8 mouse cellular contexts compared by ENCODE assay signal in the genomic region with DNA sequence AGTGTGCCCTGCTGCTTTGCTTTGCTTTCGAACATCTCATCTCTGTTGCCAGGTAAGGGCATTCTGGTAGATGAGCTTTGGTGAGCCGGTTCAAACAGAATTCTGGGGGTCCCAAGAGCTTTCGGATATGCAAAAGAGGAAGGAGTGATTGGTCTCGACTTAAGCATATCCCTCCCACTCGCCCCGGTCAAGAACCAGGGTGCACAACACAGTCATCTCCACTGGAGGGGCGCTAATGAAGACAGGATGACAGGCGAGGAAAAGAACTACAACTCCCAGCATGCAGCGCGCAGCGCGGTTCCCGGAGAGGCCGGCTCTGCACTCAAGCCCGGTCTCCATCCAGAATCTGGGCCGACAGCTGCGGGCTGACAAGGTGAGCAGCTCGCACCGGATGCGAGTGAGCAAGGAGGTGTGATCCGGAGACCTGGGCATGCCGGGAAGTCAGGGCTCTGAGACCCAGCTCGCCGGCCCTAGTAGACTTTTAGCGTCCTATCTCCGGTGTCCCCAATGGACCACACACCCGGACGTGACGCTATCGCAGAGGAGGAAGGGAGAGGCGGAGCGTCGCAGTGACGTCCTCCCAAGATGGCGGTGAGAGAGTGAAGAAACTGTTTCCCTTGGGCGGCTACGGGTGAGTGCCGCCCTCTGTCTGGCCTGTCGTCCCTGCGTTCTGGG. TPM values are rescaled to one million over a fixed set of nuclear protein-coding genes. Genes with fewer than 3 reads are reported as not detected.
A peak's percentile ranks its signal among the peaks of the same experiment; 100 is the strongest.
DNase-seq lines count a peak whose midpoint lies in the region; ATAC-seq and TF ChIP-seq lines count a peak whose summit lies in the region.

TSS of gene Mynn (plus strand) at position 1 of the 675 bp plus-strand sequence.

- no peaks in the 10 kb centered on the region for H3K9me3 ChIP-seq in erythroblast, embryonic 14.5 days (ENCODE audit: control insufficient read depth, low read length)
- H3K9me3 ChIP-seq in heart, embryonic 11.5 days (replicated peaks; ENCODE audit: control insufficient read depth, low read length), result no peaks in the 10 kb centered on the region
- no peaks in the 10 kb centered on the region for H3K9me3 ChIP-seq in kidney, embryonic 16.5 days (ENCODE audit: low read length)

- peak within 1 kb of the TSS; percentile 95 for H3K9ac ChIP-seq in heart, embryonic 11.5 days (ENCODE audit: low read depth, low read length)
- H3K9ac ChIP-seq in kidney, embryonic 16.5 days (replicated peaks; ENCODE audit: low read length), result peak within 1 kb of the TSS; percentile 93
- H3K9ac ChIP-seq in liver, adult 2 months (ENCODE audit: low read depth, low read length), result peak within 1 kb of the TSS; percentile 93

- H3K79me3 ChIP-seq in C2C12 (ENCODE audit: low read depth), result peaks cover 12% of the 10 kb centered on the region

- peak within 1 kb of the TSS; percentile 65 for H3K4me3 ChIP-seq in C2C12 (ENCODE audit: insufficient read depth, poor library complexity, severe bottlenecking)
- peak within 1 kb of the TSS; percentile 94 for H3K4me3 ChIP-seq in erythroblast, embryonic 14.5 days (replicated peaks)
- H3K4me3 ChIP-seq in heart, embryonic 11.5 days (ENCODE audit: low read depth, low read length), result peak within 1 kb of the TSS; percentile 91
- peak within 1 kb of the TSS; percentile 78 for H3K4me3 ChIP-seq in kidney, embryonic 16.5 days (ENCODE audit: low read length)
- peak within 1 kb of the TSS; percentile 89 for H3K4me3 ChIP-seq in liver, adult 2 months (ENCODE audit: insufficient read depth, low read depth, low read length)
- H3K4me3 ChIP-seq in myocyte, result peak within 1 kb of the TSS; percentile 71

- H3K79me2 ChIP-seq in C2C12 (ENCODE audit: control insufficient read depth, insufficient read depth) (peaks cover 32% of the 10 kb centered on the region), myocyte (ENCODE audit: control insufficient read depth, insufficient read depth) (peaks cover 14% of the 10 kb centered on the region)
- peaks cover 6% of the 10 kb centered on the region; the same call in 1 of the 2 replicates for H3K79me2 ChIP-seq in liver, adult 2 months (ENCODE audit: control insufficient read depth, insufficient read depth, low read length)

- peak; percentile 90 for ATAC-seq in heart, embryonic 11.5 days (replicated peaks; ENCODE audit: insufficient number of reproducible peaks, low FRiP score, low TSS enrichment)
- peak; percentile 95 for ATAC-seq in kidney, embryonic 16.5 days (ENCODE audit: low FRiP score, low TSS enrichment)

- peak within 1 kb of the TSS; percentile 86 for H3ac ChIP-seq in C2C12 (ENCODE audit: control insufficient read depth, insufficient read length, low read depth)
- peak within 1 kb of the TSS; percentile 42 for H3ac ChIP-seq in myocyte (ENCODE audit: control insufficient read depth, insufficient read length)

- H3K36me3 ChIP-seq in C2C12 (ENCODE audit: control insufficient read depth, insufficient read depth), result peaks cover 32% of the 10 kb centered on the region
- H3K36me3 ChIP-seq in erythroblast, embryonic 14.5 days (ENCODE audit: control insufficient read depth), result peaks cover 28% of the 10 kb centered on the region
- peaks cover 6% of the 10 kb centered on the region; the same call in 1 of the 2 replicates for H3K36me3 ChIP-seq in heart, embryonic 11.5 days (ENCODE audit: control insufficient read depth, insufficient read depth, low read length)
- peaks cover 15% of the 10 kb centered on the region for H3K36me3 ChIP-seq in kidney, embryonic 16.5 days (ENCODE audit: insufficient read depth, low read length)
- peaks cover 5% of the 10 kb centered on the region; the same call in 1 of the 2 replicates for H3K36me3 ChIP-seq in liver, adult 2 months (ENCODE audit: control insufficient read depth, insufficient read depth, low read length)
- H3K36me3 ChIP-seq in myocyte (ENCODE audit: control insufficient read depth, insufficient read depth), result peaks cover 20% of the 10 kb centered on the region
- peaks cover 4% of the 10 kb centered on the region for H3K36me3 ChIP-seq in splenic B cell, adult 2 months (ENCODE audit: control insufficient read depth, insufficient read depth, low read length, poor library complexity, severe bottlenecking)

- TF ChIP-seq CTCF in C2C12 (IDR thresholded peaks at IDR 0.05; ENCODE audit: control insufficient read depth, insufficient read depth, insufficient read length), result no peak
- peak; percentile 51; the same call in 1 of the 2 replicates for TF ChIP-seq CTCF in brain, embryonic 14.5 days (IDR thresholded peaks at IDR 0.05; ENCODE audit: borderline replicate concordance, extremely low read depth, insufficient read depth, insufficient read length)
- TF ChIP-seq CTCF in liver, adult 2 months (IDR thresholded peaks at IDR 0.05; ENCODE audit: low read depth, low read length), result peak; percentile 63

- H3K27ac ChIP-seq in heart, embryonic 11.5 days (ENCODE audit: low read depth, low read length), result peak within 1 kb of the TSS; percentile 97
- H3K27ac ChIP-seq in kidney, embryonic 16.5 days (ENCODE audit: low read length), result peak within 1 kb of the TSS; percentile 99
- H3K27ac ChIP-seq in liver, adult 2 months (replicated peaks; ENCODE audit: insufficient read depth, low read depth, low read length), result peak within 1 kb of the TSS; percentile 95

- under 1% methylated on average over 39 of the region's 40 CpGs for WGBS in heart, embryonic 11.5 days (ENCODE audit: insufficient replicate concordance)
- WGBS in kidney, embryonic 16.5 days, result under 1% methylated on average over 40 of the region's 40 CpGs
- under 1% methylated on average over 40 of the region's 40 CpGs for WGBS in liver, adult 2 months

- no peaks in the 10 kb centered on the region for H3K27me3 ChIP-seq in C2C12 (ENCODE audit: control insufficient read depth, insufficient read depth, insufficient read length)
- peaks cover 31% of the 10 kb centered on the region for H3K27me3 ChIP-seq in erythroblast, embryonic 14.5 days (ENCODE audit: control insufficient read depth)
- peaks cover 8% of the 10 kb centered on the region for H3K27me3 ChIP-seq in heart, embryonic 11.5 days (ENCODE audit: control insufficient read depth, insufficient read depth, low read length)
- H3K27me3 ChIP-seq in kidney, embryonic 16.5 days (ENCODE audit: insufficient read depth, low read length), result 0 out of 2 replicates have a peak, but pooled peaks cover 12% of the 10 kb centered on the region
- H3K27me3 ChIP-seq in liver, adult 2 months (ENCODE audit: control insufficient read depth, insufficient read depth, low read length), result no peaks in the 10 kb centered on the region
- no peaks in the 10 kb centered on the region for H3K27me3 ChIP-seq in myocyte (ENCODE audit: control insufficient read depth, insufficient read depth, insufficient read length)
- H3K27me3 ChIP-seq in splenic B cell, adult 2 months (ENCODE audit: control insufficient read depth, insufficient read depth, low read length, poor library complexity, severe bottlenecking), result no peaks in the 10 kb centered on the region

- H3K4me2 ChIP-seq in heart, embryonic 11.5 days, result peak within 1 kb of the TSS; percentile 86
- H3K4me2 ChIP-seq in kidney, embryonic 16.5 days (replicated peaks; ENCODE audit: low read depth, low read length), result peak within 1 kb of the TSS; percentile 93
- H3K4me2 ChIP-seq in myocyte (ENCODE audit: low read depth), result peak within 1 kb of the TSS; percentile 86

- TF ChIP-seq POLR2A in brain, embryonic 14.5 days (IDR thresholded peaks at IDR 0.05; ENCODE audit: borderline replicate concordance, extremely low read depth, insufficient read depth, insufficient read length, poor library complexity, severe bottlenecking), result peak; percentile 66; the same call in 1 of the 2 replicates
- TF ChIP-seq POLR2A in liver, adult 2 months (IDR thresholded peaks at IDR 0.05; ENCODE audit: extremely low read depth, insufficient read depth, low read length), result 0 out of 2 replicates have a peak, but pooled peaks have one; percentile 49
- TF ChIP-seq POLR2A in myocyte (IDR thresholded peaks at IDR 0.05; ENCODE audit: insufficient read length, low read depth), result peak; percentile 76

- peaks cover 42% of the 10 kb centered on the region for H3K4me1 ChIP-seq in erythroblast, embryonic 14.5 days (ENCODE audit: control insufficient read depth)
- peaks cover 4% of the 10 kb centered on the region; the same call in 1 of the 2 replicates for H3K4me1 ChIP-seq in heart, embryonic 11.5 days (ENCODE audit: control insufficient read depth, insufficient read depth, low read length)
- peaks cover 19% of the 10 kb centered on the region for H3K4me1 ChIP-seq in kidney, embryonic 16.5 days (ENCODE audit: insufficient read depth, low read length)
- H3K4me1 ChIP-seq in liver, adult 2 months (ENCODE audit: control insufficient read depth, insufficient read depth, low read length), result peaks cover 4% of the 10 kb centered on the region; the same call in 1 of the 2 replicates

- peak; percentile 98 for DNase-seq in brain, embryonic 14.5 days (ENCODE audit: low read depth)
- DNase-seq in liver, adult 2 months (ENCODE audit: extremely low read depth, low read depth, low spot score), result peak; percentile 89
- peak; percentile 98 for DNase-seq in splenic B cell, adult 2 months (ENCODE audit: low read depth, low spot score)

TF ChIP-seq in C2C12, 6 proteins besides CTCF, POLR2A, EP300 and RAD21 (continues in another document):
- no peak for TF ChIP-seq MYOG (IDR thresholded peaks at IDR 0.05; ENCODE audit: control insufficient read depth, extremely low read depth, insufficient read length)
- no peak for TF ChIP-seq USF1 (IDR thresholded peaks at IDR 0.05; ENCODE audit: low read depth)
- TF ChIP-seq MYOD1 (IDR thresholded peaks at IDR 0.05; ENCODE audit: control insufficient read depth, insufficient read length, low read depth), result no peak
- TF ChIP-seq CEBPB (IDR thresholded peaks at IDR 0.05; ENCODE audit: low read depth), result no peak
- TF ChIP-seq MAX (IDR thresholded peaks at IDR 0.05), result no peak

TF ChIP-seq in myocyte, 11 proteins besides CTCF, POLR2A, EP300 and RAD21:
- TF ChIP-seq TCF3 (IDR thresholded peaks at IDR 0.05; ENCODE audit: insufficient read length, low read depth) (no peak), POLR2AphosphoS2 (IDR thresholded peaks at IDR 0.05; ENCODE audit: insufficient read length, low read depth) (peak; percentile 83)

RNA-seq across cellular contexts. Expression of gene Mynn, which starts in this region (rescaled TPM):
- polyA plus RNA-seq in C2C12 (2012; fragmentation: generic; extraction: Trizol) (3.5 TPM), myocyte (2012; fragmentation: generic; extraction: Trizol) (4.7 TPM)
- polyA plus RNA-seq in brain, embryonic 14.5 days (2012; rRNA removed), result 16.0 and 20.6 TPM in 2 replicates
- polyA plus RNA-seq in erythroblast, embryonic 14.5 days (2012), result 0.17 and 0.20 TPM in 2 replicates
- 22.1 and 30.3 TPM in 2 replicates for polyA plus RNA-seq in heart, embryonic 11.5 days (2014; fragmentation: Nextera tagmentation; extraction: Ambion mirVana)
- polyA plus RNA-seq in kidney, embryonic 16.5 days (2015; fragmentation: Nextera tagmentation; extraction: Ambion mirVana), result 41.9 and 42.6 TPM in 2 replicates
- total RNA-seq in liver, adult 2 months (2014; rRNA removed), result 8.8 and 10.5 TPM in 2 replicates
- polyA plus RNA-seq in liver, adult 2 months (2012; rRNA removed), result 3.3 and 5.1 TPM in 2 replicates

Comparison
In these comparisons a context has a peak if more than half of its experiments do, and no peak if none do; other contexts are left out.
1. Peak in every context shown above with its lines: DNase-seq, ATAC-seq, H3K4me3 ChIP-seq and H3K27ac ChIP-seq.